Mouse (Mus musculus) layer of hippocampus, postnatal 10 days (tissue): ENCODE measurements around the gene Clec3b. TPM values are rescaled to one million over a fixed set of nuclear protein-coding genes. Genes with fewer than 3 reads are reported as not detected.

Experiments used
- total RNA-seq, 2 experiments: library from RNA; stranded (reverse); gene quantifications; 2 replicates each; pipeline ENCODE4 v1.2.3; 2021

The Clec3b gene
- total RNA-seq, 2 experiments from 2014 or later: 7.2 to 7.4 TPM

Other genes with a start within 250 kb of the Clec3b start
- 1 to 10 TPM; 7.2 to 7.8 TPM for gene Zfp105, start 227.9 kb upstream of the Clec3b start, total RNA-seq
- 10 to 100 TPM; 18.7 to 22.6 TPM for gene 1110059G10Rik, start 199.9 kb upstream of the Clec3b start, total RNA-seq
- 1 to 10 TPM; 5.0 to 7.9 TPM for gene Kif15, start 199.9 kb upstream of the Clec3b start, total RNA-seq
- 10 to 100 TPM; 35.0 to 38.8 TPM for gene Tmem42, start 129.6 kb upstream of the Clec3b start, total RNA-seq
- gene Tgm4, start 116.2 kb upstream of the Clec3b start, total RNA-seq: 1 to 10 TPM in 1 of 2 experiments, under 1 TPM in 1; 0.74 to 1.4 TPM
- gene Zdhhc3, start 37.7 kb upstream of the Clec3b start, total RNA-seq: 10 to 100 TPM; 72.4 to 72.7 TPM
- gene Exosc7, start 37.7 kb upstream of the Clec3b start, total RNA-seq: 10 to 100 TPM; 37.9 to 49.7 TPM
- under 1 TPM in 1 of 2 experiments, not detected in 1; 0.09 TPM for gene Cdcp1, start 65.1 kb downstream of the Clec3b start, total RNA-seq
- gene Tmem158, start 109.8 kb downstream of the Clec3b start, total RNA-seq: 10 to 100 TPM; 70.7 to 72.0 TPM
- gene Lars2, start 216.0 kb downstream of the Clec3b start, total RNA-seq: 100 to 1,000 TPM in 1 of 2 experiments, 10 to 100 TPM in 1; 100.0 to 120 TPM